Mouse (Mus musculus) hindlimb bud, embryonic 11.5 days (tissue): Measurements from ENCODE around the gene Cacna2d1.
A peak's percentile ranks its signal among the peaks of the same experiment; 100 is the strongest.

ENCODE experiments used
- DNase-seq: peaks from one replicate; pipeline ENCODE4 v3.0.0-alpha.2; 2012; ENCODE audit warnings: low read depth, low spot score; ENCODE audit errors: extremely low spot score

The Cacna2d1 gene

DNA sequence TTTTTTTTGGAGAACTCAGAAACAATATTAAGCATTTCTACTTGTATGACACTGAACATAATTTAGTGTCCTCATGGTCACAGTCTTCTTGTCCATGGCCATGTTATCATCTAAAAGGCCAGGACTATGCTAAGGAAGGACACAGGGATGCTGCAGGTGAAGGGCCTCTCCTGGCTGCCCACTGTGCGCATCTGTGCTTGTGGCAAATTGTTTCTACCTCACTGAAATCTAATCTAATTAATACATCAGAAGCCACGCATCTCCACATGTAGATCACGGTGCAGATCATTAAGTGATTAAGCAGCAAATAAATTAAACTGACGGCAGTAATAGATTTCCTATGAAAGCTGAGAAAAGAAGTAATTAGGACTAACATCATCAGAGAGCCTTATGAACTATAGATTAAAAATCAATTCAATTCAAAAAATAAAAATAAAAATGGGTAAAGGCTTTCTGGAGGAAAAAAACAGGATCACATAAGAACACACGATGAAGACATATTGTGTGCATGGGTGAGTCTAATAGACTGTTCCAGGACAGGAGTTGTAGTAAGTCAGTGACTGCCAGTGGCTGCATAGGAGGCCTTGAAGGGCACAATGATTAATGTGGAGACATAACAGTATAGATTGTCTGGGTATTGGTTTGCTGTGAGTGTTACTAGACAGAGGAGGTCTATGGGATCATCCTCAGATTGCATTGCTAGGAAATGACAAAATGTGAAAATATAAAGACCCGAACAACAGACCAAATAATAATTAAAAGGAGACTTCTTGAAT is 318.4 kb downstream of the Cacna2d1 start:
- DNase-seq, result no peak

GRCm38 (mm10) chr5:16253768-16254167 is 319.3 kb downstream of the Cacna2d1 start:
- DNase-seq, result no peak

GRCm38 (mm10) chr5:16265385-16265784 is 330.9 kb downstream of the Cacna2d1 start:
- no peak for DNase-seq

DNA sequence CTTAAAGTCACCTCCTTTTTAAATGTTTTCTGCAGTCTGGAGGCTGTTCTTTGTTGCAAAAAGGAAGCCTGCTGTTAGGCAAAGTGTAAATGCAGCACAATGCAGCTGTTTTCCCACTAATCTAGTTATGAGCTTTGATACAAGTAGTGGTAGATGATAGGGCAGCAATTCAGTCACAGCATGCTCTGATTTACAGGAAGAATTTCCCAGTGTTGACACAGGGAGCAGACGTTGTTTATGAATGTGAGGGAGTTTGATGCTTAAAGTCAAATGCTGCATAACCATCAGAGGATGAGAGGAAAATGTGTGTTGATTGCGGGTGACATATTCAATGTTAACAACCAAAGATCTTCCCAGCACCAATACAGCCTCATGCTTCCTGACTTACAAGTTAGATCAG is 342.6 kb downstream of the Cacna2d1 start:
- no peak for DNase-seq

- no peak for DNase-seq
Observed at GRCm38 (mm10) chr5:16281229-16281628, 346.7 kb downstream of the Cacna2d1 start.

GRCm38 (mm10) chr5:16293223-16293622 is 358.7 kb downstream of the Cacna2d1 start:
- peak; percentile 22 for DNase-seq

- no peak for DNase-seq
Observed at GRCm38 (mm10) chr5:16293825-16294224, 359.3 kb downstream of the Cacna2d1 start.

DNA sequence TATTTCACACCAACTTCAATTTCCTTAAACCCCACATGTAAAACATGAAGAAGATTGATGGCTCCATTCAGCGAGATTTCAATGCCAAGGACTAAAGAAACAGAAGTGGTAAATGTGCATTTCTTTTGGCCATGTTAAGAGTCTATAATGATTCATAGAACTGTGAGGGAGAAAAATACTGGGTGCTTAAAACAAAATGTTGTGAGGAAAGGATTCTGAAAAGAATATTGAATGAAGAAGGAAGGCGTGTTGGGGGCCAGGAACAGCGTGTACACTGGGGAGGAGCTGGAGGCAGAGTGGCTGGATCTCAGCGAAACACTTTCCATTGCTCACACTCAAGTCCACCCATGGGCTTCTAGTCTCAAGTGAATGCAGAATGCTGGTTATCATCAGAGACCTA is 360.2 kb downstream of the Cacna2d1 start:
- no peak for DNase-seq

DNA sequence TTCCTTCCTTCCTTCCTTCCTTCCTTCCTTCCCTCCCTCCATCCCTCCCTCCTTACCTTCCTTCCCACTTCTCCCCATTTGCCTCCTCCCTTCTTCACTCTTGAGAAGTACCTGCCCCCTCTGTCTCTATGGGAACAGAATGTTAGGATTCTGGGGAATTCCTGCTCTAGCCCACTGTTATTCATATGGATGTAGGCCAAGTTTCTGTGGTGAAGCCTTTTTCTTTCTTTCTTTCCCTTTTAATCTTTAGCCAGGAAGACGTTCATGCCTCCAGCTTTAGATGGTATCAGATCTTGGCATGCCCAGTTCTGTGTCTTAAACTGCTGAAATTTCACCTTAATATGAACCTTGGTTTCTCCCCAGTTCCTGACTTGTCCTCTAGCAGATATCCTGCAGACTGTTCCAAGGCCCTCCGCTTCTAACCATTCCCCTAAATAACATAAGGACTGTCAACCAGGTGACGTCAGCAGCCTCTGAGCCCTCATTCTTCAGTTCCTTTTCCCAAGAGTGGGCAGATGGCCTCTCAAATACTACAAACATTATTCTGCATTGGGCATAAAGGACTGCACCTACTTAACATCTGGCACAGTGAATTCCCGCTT is 362.8 kb downstream of the Cacna2d1 start:
- no peak for DNase-seq

GRCm38 (mm10) chr5:16299631-16300030 is 365.1 kb downstream of the Cacna2d1 start:
- no peak for DNase-seq

DNA sequence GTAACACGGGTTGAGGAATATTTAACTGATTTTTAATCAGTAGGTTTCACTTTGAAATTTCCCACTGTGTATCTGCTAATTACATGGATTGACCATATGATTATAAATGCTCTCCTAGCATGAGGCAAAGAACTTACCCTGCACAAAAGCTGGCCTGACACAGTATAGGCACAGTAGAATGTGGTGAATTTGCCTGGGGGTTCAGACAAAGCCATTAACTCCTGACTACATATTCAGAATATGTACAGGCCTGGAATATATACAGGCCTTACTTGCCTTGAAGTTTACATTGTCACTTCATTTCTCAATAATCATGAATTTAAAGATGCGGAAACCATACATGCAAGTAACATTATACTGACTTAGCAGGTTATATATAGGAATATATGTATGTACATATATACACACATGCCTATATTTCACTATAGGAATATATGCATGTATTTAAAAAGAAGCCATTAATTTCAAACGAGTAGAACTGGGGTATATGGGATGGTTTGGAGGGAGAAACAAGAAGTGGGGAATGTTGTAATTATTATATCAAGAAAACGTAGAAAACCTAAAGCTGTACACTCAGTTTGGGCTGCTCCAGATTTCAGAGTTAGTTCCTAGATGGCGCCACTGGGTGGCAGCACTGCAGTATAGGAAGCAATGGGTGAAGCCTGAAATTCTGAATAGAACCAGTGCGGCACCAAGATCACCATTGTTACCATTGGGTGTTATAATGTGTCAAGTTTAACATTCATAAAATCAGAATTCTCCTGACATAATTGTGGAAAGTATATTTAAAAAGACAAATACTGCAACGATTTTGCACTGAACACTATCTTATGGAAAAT is 374.9 kb downstream of the Cacna2d1 start:
- DNase-seq, result peak; percentile 26

- no peak for DNase-seq
Observed at GRCm38 (mm10) chr5:16314242-16314641, 379.8 kb downstream of the Cacna2d1 start.

GRCm38 (mm10) chr5:16315983-16316390 is 381.5 kb downstream of the Cacna2d1 start:
- DNase-seq, result no peak

DNA sequence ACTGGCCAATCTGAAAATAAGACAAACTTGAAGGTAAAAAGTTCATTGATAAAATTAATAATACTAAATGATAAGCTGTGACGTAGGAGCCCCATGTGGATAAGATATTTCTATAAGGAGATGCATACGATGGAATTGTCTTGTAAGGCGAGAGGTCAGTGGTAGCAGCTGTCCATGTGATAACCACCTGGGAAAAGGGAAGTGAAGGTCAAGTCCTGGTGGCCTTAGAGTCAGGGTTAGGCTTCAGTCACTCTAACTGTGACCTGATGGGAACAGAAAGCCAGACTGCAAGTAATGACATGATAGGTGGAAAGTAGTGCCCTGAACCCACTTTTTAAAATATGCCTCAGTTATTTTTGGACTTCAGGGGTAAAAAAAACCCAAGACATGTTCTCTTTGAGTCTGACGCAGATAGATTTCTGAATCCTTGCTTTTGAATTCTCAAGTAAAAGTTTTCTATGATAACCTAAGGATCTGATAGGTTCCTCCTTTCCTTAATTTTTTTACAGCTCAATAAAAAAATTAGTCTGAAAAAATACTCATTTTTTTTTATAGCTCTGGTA is 383.3 kb downstream of the Cacna2d1 start:
- DNase-seq, result no peak

- no peak for DNase-seq
Observed at GRCm38 (mm10) chr5:16326610-16327009, 392.1 kb downstream of the Cacna2d1 start.

- no peak for DNase-seq
Observed at GRCm38 (mm10) chr5:16345393-16345792, 410.9 kb downstream of the Cacna2d1 start.

- no peak for DNase-seq
Observed at GRCm38 (mm10) chr5:16355816-16356215, 421.3 kb downstream of the Cacna2d1 start.

GRCm38 (mm10) chr5:16357709-16358108 is 423.2 kb downstream of the Cacna2d1 start:
- DNase-seq, result no peak

DNA sequence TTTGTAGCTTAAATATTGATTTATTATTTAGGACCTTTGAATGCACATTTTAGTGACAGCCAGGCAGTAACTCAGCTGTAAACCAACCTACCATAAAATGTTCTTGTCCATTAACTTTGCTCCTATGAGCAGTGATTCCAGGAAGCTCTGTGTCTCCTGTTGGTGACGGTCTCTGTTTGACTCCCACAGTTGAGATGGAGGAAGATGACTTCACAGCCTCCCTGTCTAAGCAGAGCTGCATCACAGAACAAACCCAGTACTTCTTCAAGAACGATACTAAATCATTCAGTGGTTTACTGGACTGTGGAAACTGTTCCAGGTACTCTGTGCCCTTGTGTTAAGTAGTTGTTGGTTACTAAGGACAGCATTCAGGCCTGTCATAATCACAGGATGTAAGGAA is 427.6 kb downstream of the Cacna2d1 start:
- DNase-seq, result no peak

DNA sequence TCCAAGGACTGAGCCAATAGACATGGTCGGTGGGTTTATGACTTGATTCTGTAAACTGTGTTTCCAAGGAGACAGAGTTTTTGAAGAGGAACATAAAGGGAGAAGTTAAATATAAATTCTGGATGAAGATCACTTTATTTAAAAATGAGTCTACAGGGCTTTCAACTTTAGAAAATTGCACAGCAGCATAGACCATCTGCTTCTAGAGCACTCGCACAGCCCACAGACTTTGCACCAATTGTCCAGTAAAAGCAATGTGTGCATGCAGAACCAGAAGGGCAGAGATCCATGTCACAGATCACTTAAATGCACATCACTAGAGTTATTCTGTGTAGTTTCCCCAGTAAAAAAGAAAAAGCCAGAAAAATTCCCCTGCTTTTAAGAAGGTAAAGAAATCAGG is 428.7 kb downstream of the Cacna2d1 start:
- DNase-seq, result no peak

DNA sequence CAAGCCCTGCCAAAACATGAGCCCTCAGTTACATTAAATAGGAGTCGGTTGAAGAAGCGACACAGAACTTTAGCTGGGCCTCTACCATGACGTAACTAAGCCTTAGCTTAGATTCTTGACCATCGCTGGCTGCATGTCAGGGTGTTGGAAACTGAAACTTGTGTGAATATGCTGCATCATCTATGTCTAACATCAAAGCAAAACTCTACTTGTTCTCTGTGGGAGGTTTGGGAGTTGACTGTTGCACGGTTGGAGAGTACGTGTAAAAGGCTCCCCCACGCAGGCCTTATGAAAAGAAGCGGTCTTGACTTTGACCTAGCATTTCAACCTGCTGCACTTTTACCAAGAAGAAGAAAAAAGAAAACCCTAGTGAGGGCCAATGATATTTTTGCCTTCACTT is 436.2 kb downstream of the Cacna2d1 start:
- no peak for DNase-seq
